Mouse (Mus musculus) embryonic fibroblast, embryonic 13.5 days (primary cell): ENCODE results near the gene A030005K14Rik.

Experiments
- CTCF ChIP-seq: IDR thresholded peaks from 2 replicates; pipeline ENCODE4 v1.5.1; 2011; ENCODE audit warnings: mild to moderate bottlenecking, control low read depth, low read length, moderate library complexity, borderline replicate concordance; ENCODE audit not compliant: insufficient read depth
- POLR2A ChIP-seq: IDR thresholded peaks from 2 replicates; pipeline ENCODE4 v1.6.1; 2011; ENCODE audit warnings: low read depth, mild to moderate bottlenecking, control low read depth, low read length, moderate library complexity

GRCm38 (mm10) chr1:83059278-83059677, at the start of gene A030005K14Rik:
- no peak for TF ChIP-seq CTCF
- TF ChIP-seq POLR2A, result no peak
